Mouse (Mus musculus): ENCODE measurements around the gene Hist1h1a. TPM values are rescaled to one million over a fixed set of nuclear protein-coding genes. Genes with fewer than 3 reads are reported as not detected.
"Not testable (repeated sequence)": the region's sequence is repeated elsewhere in the genome, so short reads cannot be mapped to it uniquely, and the experiment has no call there.

The Hist1h1a gene
- polyA plus RNA-seq, 1 experiment from 2014 or later, result 0.67 TPM

GRCm38 (mm10) chr13:23760240-23760971 lies 3.1 kb upstream of the Hist1h1a start:
- Histone ChIP-seq H3K36me3 (ENCODE audit: control insufficient read depth, insufficient read depth, low read length) (no peaks in the 10 kb centered on the region), H3K4me1 (ENCODE audit: control insufficient read depth, insufficient read depth, low read length) (peaks cover 19% of the 10 kb centered on the region), H3K9me3 (replicated peaks; ENCODE audit: control insufficient read depth, low read length) (no peaks in the 10 kb centered on the region), H3K4me3 (ENCODE audit: low read depth, low read length) (peak overlapping the region; percentile 56), H3K27me3 (ENCODE audit: control insufficient read depth, insufficient read depth, low read length) (no peaks in the 10 kb centered on the region), H3K4me2 (peak overlapping the region; percentile 95), H3K9ac (ENCODE audit: low read depth, low read length) (peak overlapping the region; percentile 77), H3K27ac (ENCODE audit: low read depth, low read length) (peak overlapping the region; percentile 98)
- ATAC-seq (replicated peaks; ENCODE audit: insufficient number of reproducible peaks, low FRiP score, low TSS enrichment), result no peak
- 2% methylated on average over 19 of the region's 27 CpGs for WGBS (ENCODE audit: insufficient replicate concordance)

- WGBS (ENCODE audit: insufficient replicate concordance), result under 1% methylated on average over 67 of the region's 72 CpGs
- peaks cover 19% of the 10 kb centered on the region for H3K4me1 ChIP-seq (ENCODE audit: control insufficient read depth, insufficient read depth, low read length)
- no peaks in the 10 kb centered on the region for H3K36me3 ChIP-seq (ENCODE audit: control insufficient read depth, insufficient read depth, low read length)
- H3K9me3 ChIP-seq (replicated peaks; ENCODE audit: control insufficient read depth, low read length), result no peaks in the 10 kb centered on the region
- no peaks in the 10 kb centered on the region for H3K27me3 ChIP-seq (ENCODE audit: control insufficient read depth, insufficient read depth, low read length)
- peak within 1 kb of the TSS; percentile 56 for H3K4me3 ChIP-seq (ENCODE audit: low read depth, low read length)
- peak within 1 kb of the TSS; percentile 95 for H3K4me2 ChIP-seq
- peak; percentile 74 for ATAC-seq (replicated peaks; ENCODE audit: insufficient number of reproducible peaks, low FRiP score, low TSS enrichment)
- peak within 1 kb of the TSS; percentile 98 for H3K27ac ChIP-seq (ENCODE audit: low read depth, low read length)
- H3K9ac ChIP-seq (ENCODE audit: low read depth, low read length), result peak within 1 kb of the TSS; percentile 81
Observed at GRCm38 (mm10) chr13:23760972-23761864, 2.2 kb upstream of the Hist1h1a start, which contains the start of gene Hist1h4a. TSS of gene Hist1h4a (minus strand) at chr13:23761230.

- ATAC-seq (replicated peaks; ENCODE audit: insufficient number of reproducible peaks, low FRiP score, low TSS enrichment), result peak; percentile 49; the same call in 1 of the 2 replicates
Observed at GRCm38 (mm10) chr13:23761871-23762821, 1.3 kb upstream of the Hist1h1a start, which contains the start of gene Hist1h3a. TSS of gene Hist1h3a (minus strand) at chr13:23762386.

GRCm38 (mm10) chr13:23763242-23763585 lies 252 bp upstream of the Hist1h1a start:
- Histone ChIP-seq H3K9me3 (replicated peaks; ENCODE audit: control insufficient read depth, low read length) (no peaks in the 10 kb centered on the region), H3K27me3 (ENCODE audit: control insufficient read depth, insufficient read depth, low read length) (no peaks in the 10 kb centered on the region), H3K36me3 (ENCODE audit: control insufficient read depth, insufficient read depth, low read length) (no peaks in the 10 kb centered on the region), H3K27ac (ENCODE audit: low read depth, low read length) (peak overlapping the region; percentile 98), H3K9ac (ENCODE audit: low read depth, low read length) (peak overlapping the region; percentile 84), H3K4me1 (ENCODE audit: control insufficient read depth, insufficient read depth, low read length) (peaks cover 16% of the 10 kb centered on the region), H3K4me2 (peak overlapping the region; percentile 95), H3K4me3 (ENCODE audit: low read depth, low read length) (peak overlapping the region; percentile 56)
- ATAC-seq (replicated peaks; ENCODE audit: insufficient number of reproducible peaks, low FRiP score, low TSS enrichment), result no peak
- 2% methylated on average over 10 of the region's 10 CpGs for WGBS (ENCODE audit: insufficient replicate concordance)

More at GRCm38 (mm10) chr13:23761871-23762821, 1.3 kb upstream of the Hist1h1a start, which contains the start of gene Hist1h3a:
- peak within 1 kb of the TSS; percentile 98 for H3K27ac ChIP-seq (ENCODE audit: low read depth, low read length)
- peak within 1 kb of the TSS; percentile 56 for H3K4me3 ChIP-seq (ENCODE audit: low read depth, low read length)
- H3K4me2 ChIP-seq, result peak within 1 kb of the TSS; percentile 95
- peak within 1 kb of the TSS; percentile 84 for H3K9ac ChIP-seq (ENCODE audit: low read depth, low read length)
- H3K4me1 ChIP-seq (ENCODE audit: control insufficient read depth, insufficient read depth, low read length), result peaks cover 19% of the 10 kb centered on the region
- not testable (repeated sequence) for H3K27me3 ChIP-seq (ENCODE audit: control insufficient read depth, insufficient read depth, low read length); H3K36me3 ChIP-seq (ENCODE audit: control insufficient read depth, insufficient read depth, low read length); H3K9me3 ChIP-seq (replicated peaks; ENCODE audit: control insufficient read depth, low read length)
- WGBS (ENCODE audit: insufficient replicate concordance), result under 1% methylated on average over 30 of the region's 52 CpGs

GRCm38 (mm10) chr13:23764324-23765171 lies 1.1 kb downstream of the Hist1h1a start:
- 32% methylated on average over 12 of the region's 12 CpGs for WGBS (ENCODE audit: insufficient replicate concordance)
- Histone ChIP-seq H3K9ac (ENCODE audit: low read depth, low read length) (peak overlapping the region; percentile 84), H3K9me3 (replicated peaks; ENCODE audit: control insufficient read depth, low read length) (no peaks in the 10 kb centered on the region), H3K4me3 (ENCODE audit: low read depth, low read length) (peak overlapping the region; percentile 56), H3K36me3 (ENCODE audit: control insufficient read depth, insufficient read depth, low read length) (no peaks in the 10 kb centered on the region), H3K4me2 (peak overlapping the region; percentile 95), H3K27ac (ENCODE audit: low read depth, low read length) (peak overlapping the region; percentile 98), H3K27me3 (ENCODE audit: control insufficient read depth, insufficient read depth, low read length) (no peaks in the 10 kb centered on the region), H3K4me1 (ENCODE audit: control insufficient read depth, insufficient read depth, low read length) (peaks cover 16% of the 10 kb centered on the region)
- no peak for ATAC-seq (replicated peaks; ENCODE audit: insufficient number of reproducible peaks, low FRiP score, low TSS enrichment)

- Histone ChIP-seq H3K9ac (ENCODE audit: low read depth, low read length) (no peak overlapping the region), H3K4me1 (ENCODE audit: control insufficient read depth, insufficient read depth, low read length) (peaks cover 13% of the 10 kb centered on the region), H3K27ac (ENCODE audit: low read depth, low read length) (peak overlapping the region; percentile 22; the same call in 1 of the 2 replicates), H3K9me3 (replicated peaks; ENCODE audit: control insufficient read depth, low read length) (no peaks in the 10 kb centered on the region), H3K36me3 (ENCODE audit: control insufficient read depth, insufficient read depth, low read length) (no peaks in the 10 kb centered on the region), H3K4me3 (ENCODE audit: low read depth, low read length) (no peak overlapping the region), H3K27me3 (ENCODE audit: control insufficient read depth, insufficient read depth, low read length) (no peaks in the 10 kb centered on the region), H3K4me2 (peak overlapping the region; percentile 95)
- no peak for ATAC-seq (replicated peaks; ENCODE audit: insufficient number of reproducible peaks, low FRiP score, low TSS enrichment)
- WGBS (ENCODE audit: insufficient replicate concordance), result 58% methylated on average over 1 of the region's 1 CpGs
Observed at GRCm38 (mm10) chr13:23765172-23765513, 1.7 kb downstream of the Hist1h1a start.

GRCm38 (mm10) chr13:23766772-23767171 lies 3.3 kb downstream of the Hist1h1a start:
- Histone ChIP-seq H3K9ac (ENCODE audit: low read depth, low read length) (no peak overlapping the region), H3K9me3 (replicated peaks; ENCODE audit: control insufficient read depth, low read length) (no peaks in the 10 kb centered on the region), H3K4me1 (ENCODE audit: control insufficient read depth, insufficient read depth, low read length) (peaks cover 8% of the 10 kb centered on the region), H3K4me2 (no peak overlapping the region), H3K4me3 (ENCODE audit: low read depth, low read length) (no peak overlapping the region), H3K27me3 (ENCODE audit: control insufficient read depth, insufficient read depth, low read length) (no peaks in the 10 kb centered on the region), H3K27ac (ENCODE audit: low read depth, low read length) (no peak overlapping the region), H3K36me3 (ENCODE audit: control insufficient read depth, insufficient read depth, low read length) (no peaks in the 10 kb centered on the region)
- ATAC-seq (replicated peaks; ENCODE audit: insufficient number of reproducible peaks, low FRiP score, low TSS enrichment), result no peak
